Mouse (Mus musculus) erythroblast, adult 5-6 weeks (primary cell): ENCODE results near the gene Tmem9b. TPM values are rescaled to one million over a fixed set of nuclear protein-coding genes. Genes with fewer than 3 reads are reported as not detected.

Source experiments
- ATAC-seq: replicated peaks from 2 replicates; pipeline ENCODE4 v1.8.0; 2016; ENCODE audit warnings: moderate number of reproducible peaks, mild to moderate bottlenecking, moderate TSS enrichment, inconsistent platforms; ENCODE audit not compliant: poor library complexity, low FRiP score, severe bottlenecking
- total RNA-seq, 2 experiments: library from RNA; stranded (forward) in 1 of 2; stranded (reverse) in 1 of 2; fragments of 150-400 nt in 1 of 2; fragments of 200-764, 138-1000 nt in 1 of 2; gene quantifications; 2 replicates each; pipeline versions ENCODE4 v1.2.3 to v1.2.4; 2015 to 2017; ENCODE audit warnings: low replicate concordance in 2 of 2

Tmem9b gene
- total RNA-seq, 2 experiments from 2014 or later = 18.7 to 30.7 TPM

DNA sequence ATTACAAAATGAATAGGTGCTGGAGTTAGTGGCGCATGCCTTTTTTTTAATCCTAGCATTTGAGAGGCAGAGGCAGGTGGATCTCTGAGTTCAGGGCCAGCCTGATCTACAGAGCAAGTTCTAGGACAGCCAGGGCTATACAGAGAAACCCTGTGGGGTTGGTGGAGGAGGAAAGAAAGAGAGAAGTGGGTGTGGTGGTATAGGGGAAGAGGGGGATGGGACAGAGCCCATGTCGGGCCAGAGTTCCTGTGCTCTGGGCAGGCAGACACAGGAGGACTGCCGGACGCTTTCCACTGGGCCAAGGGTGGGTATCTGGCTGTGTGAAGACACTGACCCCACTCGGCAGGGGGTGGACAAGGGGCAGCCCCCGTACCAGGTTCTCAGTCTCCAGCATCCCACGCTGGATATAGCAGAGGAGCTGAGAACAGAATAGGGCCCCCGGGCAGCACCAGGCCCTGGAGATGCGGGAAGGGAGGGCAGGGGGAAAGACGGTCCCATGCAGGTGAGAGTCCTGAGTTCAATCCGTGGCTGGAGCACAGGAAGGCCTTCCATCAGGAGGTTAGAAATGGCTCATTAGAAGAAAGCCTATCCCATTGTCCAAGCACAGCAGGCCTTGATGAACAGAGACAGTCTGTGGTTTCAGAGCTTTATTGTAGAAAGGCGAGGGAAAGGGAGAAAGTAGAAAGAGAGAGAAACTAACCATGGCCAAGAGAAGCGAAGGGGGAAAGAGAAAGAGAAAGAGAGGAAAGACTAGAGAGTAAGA, 57.9 kb downstream of the Tmem9b start:
- ATAC-seq = no peak

GRCm38 (mm10) chr7:109690961-109691360, 61.7 kb downstream of the Tmem9b start:
- ATAC-seq = no peak

GRCm38 (mm10) chr7:109690101-109690500, 62.6 kb downstream of the Tmem9b start:
- ATAC-seq = no peak

- ATAC-seq = no peak
Observed at GRCm38 (mm10) chr7:109686585-109687128, 66.0 kb downstream of the Tmem9b start.

Other genes with a start within 250 kb of the Tmem9b start
- gene Trim66, start 244.7 kb downstream of the Tmem9b start, total RNA-seq (2015; ENCODE audit: low replicate concordance) = not detected in 2 replicates
- not detected in 2 replicates for gene Trim66, start 244.7 kb downstream of the Tmem9b start, total RNA-seq (2017; ENCODE audit: low replicate concordance)
- 123 and 147 TPM in 2 replicates for gene Rpl27a, start 233.7 kb downstream of the Tmem9b start, total RNA-seq (2015; ENCODE audit: low replicate concordance)
- gene Rpl27a, start 233.7 kb downstream of the Tmem9b start, total RNA-seq (2017; ENCODE audit: low replicate concordance) = 99.9 and 139 TPM in 2 replicates
- 381 and 408 TPM in 2 replicates for gene St5, start 49.3 kb downstream of the Tmem9b start, total RNA-seq (2015; ENCODE audit: low replicate concordance)
- 250 and 390 TPM in 2 replicates for gene St5, start 49.3 kb downstream of the Tmem9b start, total RNA-seq (2017; ENCODE audit: low replicate concordance)
- 5.2 and 18.0 TPM in 2 replicates for gene Akip1, start 49.2 kb downstream of the Tmem9b start, total RNA-seq (2015; ENCODE audit: low replicate concordance)
- gene Akip1, start 49.2 kb downstream of the Tmem9b start, total RNA-seq (2017; ENCODE audit: low replicate concordance) = 3.2 and 6.4 TPM in 2 replicates
- not detected in 2 replicates for gene BC051019, start 29.0 kb downstream of the Tmem9b start, total RNA-seq (2015; ENCODE audit: low replicate concordance)
- gene BC051019, start 29.0 kb downstream of the Tmem9b start, total RNA-seq (2017; ENCODE audit: low replicate concordance) = not detected in 2 replicates
- gene Ascl3, start 21.1 kb downstream of the Tmem9b start, total RNA-seq (2015; ENCODE audit: low replicate concordance) = not detected in 2 replicates
- gene Ascl3, start 21.1 kb downstream of the Tmem9b start, total RNA-seq (2017; ENCODE audit: low replicate concordance) = not detected in 2 replicates
- 10.7 and 14.0 TPM in 2 replicates for gene Nrip3, start 29.1 kb upstream of the Tmem9b start, total RNA-seq (2015; ENCODE audit: low replicate concordance)
- gene Nrip3, start 29.1 kb upstream of the Tmem9b start, total RNA-seq (2017; ENCODE audit: low replicate concordance) = 9.9 and 19.9 TPM in 2 replicates
- not detected in 2 replicates for gene Scube2, start 112.8 kb upstream of the Tmem9b start, total RNA-seq (2015; ENCODE audit: low replicate concordance)
- not detected in 2 replicates for gene Scube2, start 112.8 kb upstream of the Tmem9b start, total RNA-seq (2017; ENCODE audit: low replicate concordance)
- 54.6 and 55.8 TPM in 2 replicates for gene Dennd5a, start 207.6 kb upstream of the Tmem9b start, total RNA-seq (2015; ENCODE audit: low replicate concordance)
- 19.8 and 26.3 TPM in 2 replicates for gene Dennd5a, start 207.6 kb upstream of the Tmem9b start, total RNA-seq (2017; ENCODE audit: low replicate concordance)
- 10.7 and 14.2 TPM in 2 replicates for gene Tmem41b, start 234.1 kb upstream of the Tmem9b start, total RNA-seq (2015; ENCODE audit: low replicate concordance)
- 19.3 and 25.2 TPM in 2 replicates for gene Tmem41b, start 234.1 kb upstream of the Tmem9b start, total RNA-seq (2017; ENCODE audit: low replicate concordance)